Mouse (Mus musculus) midbrain, embryonic 13.5 days (tissue): ENCODE results near the gene Btbd10. TPM values are rescaled to one million over a fixed set of nuclear protein-coding genes. Genes with fewer than 3 reads are reported as not detected.

Experiments used
- ATAC-seq: fragments of 200-750 bp; cut with Nextera tagmentation; 2 replicates; pipeline ENCODE4 v1.8.0; 2017; ENCODE audit warnings: mild to moderate bottlenecking, moderate TSS enrichment, moderate library complexity
- H3K27ac ChIP-seq: fragments of 300-500 bp; sonication (generic); 2 replicates; pipeline ENCODE4 v1.5.1; 2015; ENCODE audit warnings: inconsistent platforms, mild to moderate bottlenecking, moderate library complexity
- H3K27me3 ChIP-seq: fragments of 300-500 bp; sonication (generic); 2 replicates; pipeline ENCODE4 v1.6.1; 2015; ENCODE audit warnings: mild to moderate bottlenecking, inconsistent platforms
- H3K36me3 ChIP-seq: fragments of 300-500 bp; sonication (generic); 2 replicates; pipeline ENCODE4 v1.6.1; 2015; ENCODE audit warnings: mild to moderate bottlenecking, inconsistent platforms
- H3K4me1 ChIP-seq: fragments of 300-500 bp; sonication (generic); replicated peaks from 2 replicates; pipeline ENCODE4 v1.6.1; 2015; ENCODE audit warnings: inconsistent platforms
- H3K4me2 ChIP-seq: fragments of 300-500 bp; sonication (generic); replicated peaks from 2 replicates; pipeline ENCODE4 v1.6.1; 2015; ENCODE audit warnings: moderate library complexity, mild to moderate bottlenecking, inconsistent platforms
- H3K4me3 ChIP-seq: fragments of 300-500 bp; sonication (generic); replicated peaks from 2 replicates; pipeline ENCODE4 v1.5.1; 2015; ENCODE audit warnings: mild to moderate bottlenecking, inconsistent platforms
- H3K9ac ChIP-seq: fragments of 300-500 bp; sonication (generic); replicated peaks from 2 replicates; pipeline ENCODE4 v1.6.1; 2015; ENCODE audit warnings: mild to moderate bottlenecking, inconsistent platforms
- H3K9me3 ChIP-seq: fragments of 300-500 bp; sonication (generic); 2 replicates; pipeline ENCODE4 v1.6.1; 2016; ENCODE audit warnings: mild to moderate bottlenecking, inconsistent platforms
- WGBS: fragments of 180-500 bp; shearing (Covaris S2); methylation state at CpG from one replicate; pipeline ENCODE4 v1.1.7; 2015; 5-methylcytosine and 5-hydroxymethylcytosine counted together
- polyA plus RNA-seq: library from polyadenylated mRNA; unstranded; fragments of >200 nt; fragmentation: Nextera tagmentation; extraction: Ambion mirVana; gene quantifications from 2 replicates; pipeline ENCODE4 v1.2.1, GENCODE M21; 2015

Gene Btbd10
- polyA plus RNA-seq, 1 experiment from 2014 or later: 55.8 TPM

GRCm38 (mm10) chr7:113292193-113292592, 77.0 kb downstream of the Btbd10 start:
- H3K4me1 ChIP-seq: peaks cover 14% of the 10 kb centered on the region
- 83% methylated on average over 4 of the region's 4 CpGs for whole genome bisulfite sequencing

GRCm38 (mm10) chr7:113291741-113292140, 77.5 kb downstream of the Btbd10 start:
- Histone ChIP-seq H3K9ac (no peak overlapping the region), H3K27ac (no peak overlapping the region), H3K27me3 (no peaks in the 10 kb centered on the region), H3K9me3 (no peaks in the 10 kb centered on the region), H3K4me3 (no peak overlapping the region), H3K4me2 (no peak overlapping the region), H3K36me3 (peaks cover 7% of the 10 kb centered on the region; the same call in 1 of the 2 replicates), H3K4me1 (peaks cover 11% of the 10 kb centered on the region)
- no peak for ATAC-seq
- whole genome bisulfite sequencing: 81% methylated on average over 5 of the region's 5 CpGs

More at GRCm38 (mm10) chr7:113292193-113292592, 77.0 kb downstream of the Btbd10 start:
- H3K9me3 ChIP-seq: no peaks in the 10 kb centered on the region
- H3K4me3 ChIP-seq: no peak overlapping the region
- no peak overlapping the region for H3K27ac ChIP-seq
- H3K36me3 ChIP-seq: peaks cover 7% of the 10 kb centered on the region; the same call in 1 of the 2 replicates
- no peak for ATAC-seq
- H3K27me3 ChIP-seq: no peaks in the 10 kb centered on the region
- no peak overlapping the region for H3K4me2 ChIP-seq
- H3K9ac ChIP-seq: no peak overlapping the region

- H3K4me2 ChIP-seq: no peak overlapping the region
- no peaks in the 10 kb centered on the region for H3K9me3 ChIP-seq
- H3K36me3 ChIP-seq: peaks cover 7% of the 10 kb centered on the region; the same call in 1 of the 2 replicates
- 95% methylated on average over 1 of the region's 1 CpGs for WGBS
- H3K4me3 ChIP-seq: no peak overlapping the region
- no peak overlapping the region for H3K9ac ChIP-seq
- no peak for ATAC-seq
- no peak overlapping the region for H3K27ac ChIP-seq
- no peaks in the 10 kb centered on the region for H3K27me3 ChIP-seq
- no peaks in the 10 kb centered on the region for H3K4me1 ChIP-seq
Measured at GRCm38 (mm10) chr7:113289211-113289610, 80.0 kb downstream of the Btbd10 start.

- Histone ChIP-seq H3K4me2 (no peak overlapping the region), H3K4me3 (no peak overlapping the region), H3K9ac (no peak overlapping the region), H3K4me1 (no peaks in the 10 kb centered on the region), H3K27me3 (no peaks in the 10 kb centered on the region), H3K36me3 (peaks cover 15% of the 10 kb centered on the region), H3K9me3 (no peaks in the 10 kb centered on the region), H3K27ac (no peak overlapping the region)
- no peak for ATAC-seq
- WGBS: 85% methylated on average over 2 of the region's 2 CpGs
Measured at GRCm38 (mm10) chr7:113285405-113285804, 83.8 kb downstream of the Btbd10 start.

GRCm38 (mm10) chr7:113279246-113279645, 89.9 kb downstream of the Btbd10 start:
- H3K4me1 ChIP-seq: no peaks in the 10 kb centered on the region
- no peak overlapping the region for H3K4me3 ChIP-seq
- no peak for ATAC-seq
- no peaks in the 10 kb centered on the region for H3K27me3 ChIP-seq
- no peak overlapping the region for H3K9ac ChIP-seq
- no peak overlapping the region for H3K4me2 ChIP-seq
- WGBS: 77% methylated on average over 2 of the region's 2 CpGs
- H3K27ac ChIP-seq: no peak overlapping the region
- peaks cover 10% of the 10 kb centered on the region for H3K36me3 ChIP-seq
- H3K9me3 ChIP-seq: no peaks in the 10 kb centered on the region

GRCm38 (mm10) chr7:113278493-113278892, 90.7 kb downstream of the Btbd10 start:
- Histone ChIP-seq H3K9ac (no peak overlapping the region), H3K4me3 (no peak overlapping the region), H3K9me3 (no peaks in the 10 kb centered on the region), H3K4me2 (no peak overlapping the region), H3K27me3 (no peaks in the 10 kb centered on the region), H3K36me3 (peaks cover 6% of the 10 kb centered on the region), H3K27ac (no peak overlapping the region), H3K4me1 (no peaks in the 10 kb centered on the region)
- no peak for ATAC-seq
- WGBS: 82% methylated on average over 3 of the region's 4 CpGs

GRCm38 (mm10) chr7:113277245-113277644, 91.9 kb downstream of the Btbd10 start:
- H3K36me3 ChIP-seq: no peaks in the 10 kb centered on the region
- H3K27me3 ChIP-seq: no peaks in the 10 kb centered on the region
- no peaks in the 10 kb centered on the region for H3K4me1 ChIP-seq
- WGBS: 68% methylated on average over 2 of the region's 2 CpGs
- no peak overlapping the region for H3K9ac ChIP-seq
- H3K9me3 ChIP-seq: no peaks in the 10 kb centered on the region
- H3K4me3 ChIP-seq: no peak overlapping the region
- H3K4me2 ChIP-seq: no peak overlapping the region
- ATAC-seq: no peak
- H3K27ac ChIP-seq: no peak overlapping the region

- ATAC-seq: no peak
- Histone ChIP-seq H3K9ac (no peak overlapping the region), H3K36me3 (no peaks in the 10 kb centered on the region), H3K9me3 (no peaks in the 10 kb centered on the region), H3K4me3 (no peak overlapping the region), H3K4me1 (no peaks in the 10 kb centered on the region), H3K27me3 (no peaks in the 10 kb centered on the region), H3K27ac (no peak overlapping the region), H3K4me2 (no peak overlapping the region)
- WGBS: 85% methylated on average over 5 of the region's 6 CpGs
Measured at GRCm38 (mm10) chr7:113272338-113272997, 96.7 kb downstream of the Btbd10 start.

- Histone ChIP-seq H3K4me1 (no peaks in the 10 kb centered on the region), H3K36me3 (no peaks in the 10 kb centered on the region), H3K4me2 (no peak overlapping the region), H3K4me3 (no peak overlapping the region), H3K9me3 (no peaks in the 10 kb centered on the region), H3K27me3 (no peaks in the 10 kb centered on the region), H3K27ac (no peak overlapping the region), H3K9ac (no peak overlapping the region)
- 63% methylated on average over 2 of the region's 2 CpGs for WGBS
- ATAC-seq: no peak
Measured at GRCm38 (mm10) chr7:113270991-113271390, 98.2 kb downstream of the Btbd10 start.

GRCm38 (mm10) chr7:113270551-113270950, 98.6 kb downstream of the Btbd10 start:
- H3K9ac ChIP-seq: no peak overlapping the region
- 82% methylated on average over 10 of the region's 10 CpGs for WGBS
- no peaks in the 10 kb centered on the region for H3K36me3 ChIP-seq
- no peak overlapping the region for H3K4me3 ChIP-seq
- no peaks in the 10 kb centered on the region for H3K27me3 ChIP-seq
- no peak overlapping the region for H3K27ac ChIP-seq
- ATAC-seq: no peak
- H3K9me3 ChIP-seq: no peaks in the 10 kb centered on the region
- H3K4me1 ChIP-seq: no peaks in the 10 kb centered on the region
- H3K4me2 ChIP-seq: no peak overlapping the region

- ATAC-seq: no peak
- H3K27me3 ChIP-seq: no peaks in the 10 kb centered on the region
- no peaks in the 10 kb centered on the region for H3K9me3 ChIP-seq
- 60% methylated on average over 3 of the region's 3 CpGs for WGBS
- H3K4me1 ChIP-seq: no peaks in the 10 kb centered on the region
- no peak overlapping the region for H3K9ac ChIP-seq
- H3K36me3 ChIP-seq: no peaks in the 10 kb centered on the region
- no peak overlapping the region for H3K27ac ChIP-seq
- no peak overlapping the region for H3K4me2 ChIP-seq
- H3K4me3 ChIP-seq: no peak overlapping the region
Measured at GRCm38 (mm10) chr7:113269921-113270320, 99.3 kb downstream of the Btbd10 start.

- no peaks in the 10 kb centered on the region for H3K36me3 ChIP-seq
- H3K9me3 ChIP-seq: no peaks in the 10 kb centered on the region
- no peak for ATAC-seq
- H3K27me3 ChIP-seq: no peaks in the 10 kb centered on the region
- no peaks in the 10 kb centered on the region for H3K4me1 ChIP-seq
- H3K27ac ChIP-seq: no peak overlapping the region
- no peak overlapping the region for H3K4me2 ChIP-seq
- H3K9ac ChIP-seq: no peak overlapping the region
- no peak overlapping the region for H3K4me3 ChIP-seq
Measured at GRCm38 (mm10) chr7:113269081-113269480, 100.1 kb downstream of the Btbd10 start.

- no peak overlapping the region for H3K4me3 ChIP-seq
- no peaks in the 10 kb centered on the region for H3K36me3 ChIP-seq
- 79% methylated on average over 9 of the region's 9 CpGs for WGBS
- H3K9me3 ChIP-seq: no peaks in the 10 kb centered on the region
- no peak overlapping the region for H3K27ac ChIP-seq
- H3K4me1 ChIP-seq: no peaks in the 10 kb centered on the region
- H3K9ac ChIP-seq: no peak overlapping the region
- ATAC-seq: no peak
- H3K4me2 ChIP-seq: no peak overlapping the region
- H3K27me3 ChIP-seq: no peaks in the 10 kb centered on the region
Measured at GRCm38 (mm10) chr7:113268287-113268686, 100.9 kb downstream of the Btbd10 start.
